Mouse (Mus musculus) embryonic fibroblast, embryonic 13.5 days (primary cell): ENCODE data around the gene Cap1.

Source experiments
- CTCF ChIP-seq: IDR thresholded peaks from 2 replicates; pipeline ENCODE4 v1.5.1; 2011; ENCODE audit warnings: mild to moderate bottlenecking, control low read depth, low read length, moderate library complexity, borderline replicate concordance; ENCODE audit not compliant: insufficient read depth
- POLR2A ChIP-seq: IDR thresholded peaks from 2 replicates; pipeline ENCODE4 v1.6.1; 2011; ENCODE audit warnings: low read depth, mild to moderate bottlenecking, control low read depth, low read length, moderate library complexity

- TF ChIP-seq POLR2A (no peak), CTCF (no peak)
These were observed 2.6 kb downstream of the Cap1 start for GRCm38 (mm10) chr4:122883294-122883693.
